Mouse (Mus musculus): Measurements from ENCODE around the gene Dlg2. TPM values are rescaled to one million over a fixed set of nuclear protein-coding genes. Genes with fewer than 3 reads are reported as not detected.

Gene Dlg2
- polyA plus RNA-seq, 1 experiment from 2014 or later = 4.3 TPM

DNA sequence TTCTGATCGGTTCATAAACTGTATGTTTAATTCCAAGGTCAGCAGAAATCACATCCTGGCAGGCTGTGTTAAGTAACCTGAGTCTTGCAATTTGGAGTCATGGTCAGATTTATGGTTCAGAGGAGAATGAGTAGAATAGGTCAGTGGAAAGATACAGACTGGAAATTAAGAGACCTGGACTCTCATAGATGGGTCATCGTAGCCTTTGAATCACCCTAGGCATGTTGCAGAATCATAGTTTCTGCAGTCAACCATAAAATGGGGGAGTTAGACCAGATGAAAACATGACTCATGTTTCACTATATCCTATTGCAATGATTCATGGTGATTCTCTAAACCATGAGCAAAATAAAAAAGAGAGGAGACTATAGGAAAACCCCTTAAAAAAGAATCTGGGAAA lies 1213.4 kb downstream of the Dlg2 start:
- H3K4me2 ChIP-seq (ENCODE audit: low read depth, low read length) = no peak overlapping the region
- H3K9ac ChIP-seq (ENCODE audit: low read length) = no peak overlapping the region
- H3K4me3 ChIP-seq (replicated peaks; ENCODE audit: low read length) = no peak overlapping the region
- H3K4me1 ChIP-seq (ENCODE audit: control insufficient read depth, insufficient read depth, low read length) = no peaks in the 10 kb centered on the region
- 64% methylated on average over 2 of the region's 2 CpGs for WGBS
- no peaks in the 10 kb centered on the region for H3K9me3 ChIP-seq (replicated peaks; ENCODE audit: control insufficient read depth, low read length)
- no peaks in the 10 kb centered on the region for H3K36me3 ChIP-seq (ENCODE audit: control insufficient read depth, insufficient read depth, low read length)
- H3K27ac ChIP-seq (ENCODE audit: low read length) = no peak overlapping the region
- no peaks in the 10 kb centered on the region for H3K27me3 ChIP-seq (ENCODE audit: control insufficient read depth, insufficient read depth, low read length)
- ATAC-seq (ENCODE audit: insufficient read depth, low FRiP score) = no peak

DNA sequence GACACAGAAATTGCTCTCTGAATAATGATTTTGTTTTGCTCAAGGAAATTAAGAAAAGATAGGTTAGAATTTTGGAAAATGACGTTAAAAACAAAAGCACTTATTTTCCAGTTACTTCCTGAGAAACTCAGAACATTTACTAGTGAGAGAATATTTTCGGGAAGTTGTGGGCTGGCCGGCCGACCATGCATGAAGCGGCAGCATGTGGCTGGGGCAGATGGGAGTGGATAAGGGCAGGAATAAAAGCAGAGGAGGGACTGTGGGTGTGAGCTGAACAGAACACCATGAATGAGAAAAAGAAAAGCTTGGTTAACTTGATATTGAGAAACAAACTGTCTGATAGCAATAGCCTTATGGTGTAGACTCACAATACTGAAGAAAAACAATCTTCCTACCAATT lies 1233.4 kb downstream of the Dlg2 start:
- H3K27ac ChIP-seq (ENCODE audit: low read length) = no peak overlapping the region
- H3K4me1 ChIP-seq (ENCODE audit: control insufficient read depth, insufficient read depth, low read length) = no peaks in the 10 kb centered on the region
- WGBS = 77% methylated on average over 5 of the region's 5 CpGs
- no peaks in the 10 kb centered on the region for H3K27me3 ChIP-seq (ENCODE audit: control insufficient read depth, insufficient read depth, low read length)
- no peaks in the 10 kb centered on the region for H3K9me3 ChIP-seq (replicated peaks; ENCODE audit: control insufficient read depth, low read length)
- H3K4me3 ChIP-seq (replicated peaks; ENCODE audit: low read length) = no peak overlapping the region
- H3K4me2 ChIP-seq (ENCODE audit: low read depth, low read length) = no peak overlapping the region
- no peaks in the 10 kb centered on the region for H3K36me3 ChIP-seq (ENCODE audit: control insufficient read depth, insufficient read depth, low read length)
- H3K9ac ChIP-seq (ENCODE audit: low read length) = no peak overlapping the region
- no peak for ATAC-seq (ENCODE audit: insufficient read depth, low FRiP score)

DNA sequence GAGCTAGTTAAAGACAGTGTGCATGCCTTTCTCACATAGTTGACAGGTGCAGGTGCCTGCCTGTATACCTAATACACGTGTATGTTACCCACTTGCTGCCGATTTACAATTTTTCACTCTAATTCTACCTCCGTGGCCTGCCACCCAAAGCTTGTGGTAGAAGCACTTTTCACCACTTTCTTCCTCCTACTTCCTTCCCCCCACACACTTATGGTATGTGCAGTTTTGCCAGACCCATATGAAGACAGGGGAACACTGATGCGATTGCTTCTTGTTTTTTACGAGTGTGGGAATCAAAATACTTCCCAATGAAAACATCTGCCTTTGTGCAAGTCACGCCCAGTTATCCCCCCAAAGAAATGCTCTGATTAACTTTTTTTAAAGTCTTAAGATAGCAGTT lies 1234.7 kb downstream of the Dlg2 start:
- WGBS = 71% methylated on average over 6 of the region's 6 CpGs
- ATAC-seq (ENCODE audit: insufficient read depth, low FRiP score) = no peak
- no peaks in the 10 kb centered on the region for H3K27me3 ChIP-seq (ENCODE audit: control insufficient read depth, insufficient read depth, low read length)
- H3K4me3 ChIP-seq (replicated peaks; ENCODE audit: low read length) = no peak overlapping the region
- H3K9ac ChIP-seq (ENCODE audit: low read length) = no peak overlapping the region
- no peak overlapping the region for H3K4me2 ChIP-seq (ENCODE audit: low read depth, low read length)
- no peaks in the 10 kb centered on the region for H3K9me3 ChIP-seq (replicated peaks; ENCODE audit: control insufficient read depth, low read length)
- H3K36me3 ChIP-seq (ENCODE audit: control insufficient read depth, insufficient read depth, low read length) = no peaks in the 10 kb centered on the region
- no peak overlapping the region for H3K27ac ChIP-seq (ENCODE audit: low read length)
- no peaks in the 10 kb centered on the region for H3K4me1 ChIP-seq (ENCODE audit: control insufficient read depth, insufficient read depth, low read length)

DNA sequence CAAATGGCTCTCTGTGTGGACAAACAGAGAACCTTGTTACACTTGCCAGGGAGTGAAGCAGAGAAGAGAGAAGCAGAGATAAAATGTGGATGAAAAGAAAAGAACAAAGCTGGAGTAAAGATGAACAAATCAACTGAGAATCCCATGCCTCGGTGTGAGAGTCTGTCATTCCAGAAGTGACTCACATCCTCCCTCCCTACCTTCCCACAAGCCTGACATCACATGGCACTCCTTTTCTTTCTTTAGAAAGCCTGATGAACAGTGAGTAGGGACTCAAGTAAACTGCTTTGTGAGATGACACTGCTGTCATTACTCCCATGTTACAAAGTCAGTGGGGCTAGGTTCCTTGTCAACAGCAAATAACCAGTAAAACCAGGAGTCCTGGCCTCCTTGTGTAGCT lies 1239.3 kb downstream of the Dlg2 start:
- H3K4me3 ChIP-seq (replicated peaks; ENCODE audit: low read length) = no peak overlapping the region
- no peaks in the 10 kb centered on the region for H3K27me3 ChIP-seq (ENCODE audit: control insufficient read depth, insufficient read depth, low read length)
- WGBS = 57% methylated on average over 1 of the region's 1 CpGs
- no peak overlapping the region for H3K27ac ChIP-seq (ENCODE audit: low read length)
- H3K36me3 ChIP-seq (ENCODE audit: control insufficient read depth, insufficient read depth, low read length) = no peaks in the 10 kb centered on the region
- no peaks in the 10 kb centered on the region for H3K4me1 ChIP-seq (ENCODE audit: control insufficient read depth, insufficient read depth, low read length)
- no peak overlapping the region for H3K9ac ChIP-seq (ENCODE audit: low read length)
- no peaks in the 10 kb centered on the region for H3K9me3 ChIP-seq (replicated peaks; ENCODE audit: control insufficient read depth, low read length)
- no peak overlapping the region for H3K4me2 ChIP-seq (ENCODE audit: low read depth, low read length)
- ATAC-seq (ENCODE audit: insufficient read depth, low FRiP score) = no peak

DNA sequence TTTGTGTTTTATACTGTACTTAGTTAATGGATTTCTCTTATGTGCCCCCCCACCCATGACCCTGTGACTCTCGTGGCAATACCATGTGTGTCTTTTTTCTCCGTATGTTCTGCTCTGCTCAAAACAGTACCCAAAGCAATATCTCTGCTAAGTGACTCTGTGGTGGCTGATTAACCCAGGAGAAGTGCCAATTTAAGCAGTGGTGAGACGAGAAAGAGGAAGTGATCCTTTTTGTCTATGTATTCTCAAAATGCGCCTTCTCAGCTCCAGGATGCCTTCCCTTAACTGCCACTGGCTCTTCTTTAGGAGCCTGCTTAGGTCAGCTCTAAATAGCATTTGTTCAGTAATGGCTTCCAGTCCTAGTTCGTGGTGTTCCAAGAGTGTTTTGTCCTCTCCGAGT lies 1240.2 kb downstream of the Dlg2 start:
- Histone ChIP-seq H3K36me3 (ENCODE audit: control insufficient read depth, insufficient read depth, low read length) (no peaks in the 10 kb centered on the region), H3K27ac (ENCODE audit: low read length) (no peak overlapping the region), H3K27me3 (ENCODE audit: control insufficient read depth, insufficient read depth, low read length) (no peaks in the 10 kb centered on the region), H3K4me1 (ENCODE audit: control insufficient read depth, insufficient read depth, low read length) (no peaks in the 10 kb centered on the region), H3K9ac (ENCODE audit: low read length) (no peak overlapping the region), H3K9me3 (replicated peaks; ENCODE audit: control insufficient read depth, low read length) (no peaks in the 10 kb centered on the region), H3K4me3 (replicated peaks; ENCODE audit: low read length) (no peak overlapping the region), H3K4me2 (ENCODE audit: low read depth, low read length) (no peak overlapping the region)
- no peak for ATAC-seq (ENCODE audit: insufficient read depth, low FRiP score)
- 69% methylated on average over 6 of the region's 6 CpGs for WGBS

DNA sequence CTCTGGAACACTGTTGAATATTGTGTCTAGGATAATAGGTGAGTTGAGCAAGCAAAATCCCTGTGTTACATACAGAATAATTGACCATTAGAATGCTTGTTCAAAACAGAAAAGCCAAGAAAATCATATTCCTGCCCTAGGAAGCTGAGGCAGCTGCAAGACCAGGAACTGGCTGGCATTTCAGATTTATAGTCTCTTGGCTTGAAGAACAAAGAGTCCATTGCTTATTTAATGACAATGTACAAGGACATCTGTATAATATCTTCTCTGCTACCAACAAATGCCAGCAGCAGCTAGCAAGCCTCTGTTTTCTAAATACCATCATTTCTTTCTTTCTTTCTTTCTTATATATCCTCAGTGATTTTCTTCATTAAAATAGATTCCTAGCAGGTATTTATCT lies 1243.8 kb downstream of the Dlg2 start:
- H3K4me2 ChIP-seq (ENCODE audit: low read depth, low read length) = no peak overlapping the region
- H3K27me3 ChIP-seq (ENCODE audit: control insufficient read depth, insufficient read depth, low read length) = no peaks in the 10 kb centered on the region
- H3K4me1 ChIP-seq (ENCODE audit: control insufficient read depth, insufficient read depth, low read length) = no peaks in the 10 kb centered on the region
- H3K9ac ChIP-seq (ENCODE audit: low read length) = no peak overlapping the region
- H3K4me3 ChIP-seq (replicated peaks; ENCODE audit: low read length) = no peak overlapping the region
- H3K27ac ChIP-seq (ENCODE audit: low read length) = no peak overlapping the region
- H3K36me3 ChIP-seq (ENCODE audit: control insufficient read depth, insufficient read depth, low read length) = no peaks in the 10 kb centered on the region
- no peak for ATAC-seq (ENCODE audit: insufficient read depth, low FRiP score)
- H3K9me3 ChIP-seq (replicated peaks; ENCODE audit: control insufficient read depth, low read length) = no peaks in the 10 kb centered on the region

DNA sequence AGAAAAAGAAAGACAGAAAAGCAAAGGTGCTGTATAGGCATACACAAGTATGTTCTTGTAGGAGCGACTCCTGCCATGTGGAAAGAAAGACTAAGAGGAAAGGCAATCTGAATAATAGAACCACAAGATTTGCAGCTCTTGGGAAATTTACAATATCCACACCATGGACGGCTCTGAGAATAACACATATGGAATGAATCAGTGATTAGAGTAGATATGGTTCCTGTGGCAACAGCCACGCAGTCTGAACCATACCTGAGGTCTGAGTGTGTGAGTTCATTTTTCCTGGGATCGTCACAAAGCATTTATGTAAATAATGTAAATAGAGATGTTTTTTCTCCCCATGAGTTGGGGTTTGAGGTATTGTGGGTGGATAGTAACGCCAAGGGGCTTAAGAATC lies 1247.9 kb downstream of the Dlg2 start:
- Histone ChIP-seq H3K4me2 (ENCODE audit: low read depth, low read length) (no peak overlapping the region), H3K9me3 (replicated peaks; ENCODE audit: control insufficient read depth, low read length) (no peaks in the 10 kb centered on the region), H3K36me3 (ENCODE audit: control insufficient read depth, insufficient read depth, low read length) (no peaks in the 10 kb centered on the region), H3K4me1 (ENCODE audit: control insufficient read depth, insufficient read depth, low read length) (no peaks in the 10 kb centered on the region), H3K27me3 (ENCODE audit: control insufficient read depth, insufficient read depth, low read length) (no peaks in the 10 kb centered on the region), H3K4me3 (replicated peaks; ENCODE audit: low read length) (no peak overlapping the region), H3K9ac (ENCODE audit: low read length) (no peak overlapping the region), H3K27ac (ENCODE audit: low read length) (no peak overlapping the region)
- 70% methylated on average over 5 of the region's 5 CpGs for WGBS
- ATAC-seq (ENCODE audit: insufficient read depth, low FRiP score) = no peak

DNA sequence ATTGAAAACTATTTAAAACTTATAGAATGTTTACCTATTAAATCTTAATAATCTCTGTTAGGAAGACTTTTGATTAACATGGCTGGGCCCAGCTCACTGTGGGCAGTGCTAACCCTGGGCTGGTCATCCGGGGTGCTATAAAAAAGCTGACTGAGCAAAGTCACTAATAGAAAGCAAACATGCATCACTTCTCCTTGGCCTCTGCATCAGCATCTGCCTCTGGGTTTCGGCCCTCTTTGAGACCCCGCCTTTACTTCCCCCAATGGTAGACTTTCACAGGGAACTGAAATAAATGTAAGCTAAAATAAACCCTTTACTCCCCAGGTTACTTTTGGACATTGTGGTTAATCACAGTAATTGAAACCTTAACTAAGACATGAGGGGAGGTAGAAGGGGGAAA lies 1264.3 kb downstream of the Dlg2 start:
- Histone ChIP-seq H3K4me1 (ENCODE audit: control insufficient read depth, insufficient read depth, low read length) (no peaks in the 10 kb centered on the region), H3K27ac (ENCODE audit: low read length) (no peak overlapping the region), H3K27me3 (ENCODE audit: control insufficient read depth, insufficient read depth, low read length) (no peaks in the 10 kb centered on the region), H3K4me3 (replicated peaks; ENCODE audit: low read length) (no peak overlapping the region), H3K36me3 (ENCODE audit: control insufficient read depth, insufficient read depth, low read length) (no peaks in the 10 kb centered on the region), H3K4me2 (ENCODE audit: low read depth, low read length) (no peak overlapping the region), H3K9ac (ENCODE audit: low read length) (no peak overlapping the region), H3K9me3 (replicated peaks; ENCODE audit: control insufficient read depth, low read length) (no peaks in the 10 kb centered on the region)
- 70% methylated on average over 3 of the region's 3 CpGs for WGBS
- ATAC-seq (ENCODE audit: insufficient read depth, low FRiP score) = no peak

DNA sequence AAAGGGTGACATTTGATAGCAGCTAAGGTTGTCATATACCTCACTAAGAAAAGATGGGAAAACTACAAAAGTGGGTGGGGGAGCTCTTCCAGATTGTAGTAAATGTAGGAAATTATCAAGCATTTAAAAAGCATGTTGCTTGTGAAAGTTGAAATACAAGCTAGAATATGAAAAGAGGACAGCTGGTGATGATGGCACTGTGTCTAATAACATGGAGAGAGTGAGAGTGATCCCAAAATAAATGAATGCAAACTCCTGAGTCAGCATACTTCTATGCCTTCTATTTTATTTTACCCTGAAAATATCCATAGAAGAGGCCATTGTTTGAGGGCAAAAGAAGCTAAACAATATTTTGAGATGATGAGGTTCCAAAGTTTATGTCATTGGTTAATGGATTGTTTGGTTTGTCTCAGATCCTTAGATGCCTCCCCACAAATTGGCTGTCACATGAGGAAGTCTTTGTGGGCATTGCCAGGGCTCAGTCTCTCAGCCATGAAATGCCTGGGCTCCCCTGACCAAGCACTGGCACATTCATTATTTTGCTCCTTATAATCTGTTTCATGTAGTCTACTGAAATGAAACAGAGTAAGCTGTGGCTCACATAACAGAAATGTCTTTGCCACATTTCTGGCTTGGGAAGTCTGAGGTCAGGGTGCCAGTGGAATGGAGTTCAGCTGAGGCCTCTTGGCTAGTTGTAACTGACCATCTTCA lies 1276.8 kb downstream of the Dlg2 start:
- Histone ChIP-seq H3K4me1 (ENCODE audit: control insufficient read depth, insufficient read depth, low read length) (no peaks in the 10 kb centered on the region), H3K27me3 (ENCODE audit: control insufficient read depth, insufficient read depth, low read length) (no peaks in the 10 kb centered on the region), H3K4me3 (replicated peaks; ENCODE audit: low read length) (no peak overlapping the region), H3K27ac (ENCODE audit: low read length) (no peak overlapping the region), H3K4me2 (ENCODE audit: low read depth, low read length) (no peak overlapping the region), H3K9me3 (replicated peaks; ENCODE audit: control insufficient read depth, low read length) (no peaks in the 10 kb centered on the region), H3K36me3 (ENCODE audit: control insufficient read depth, insufficient read depth, low read length) (no peaks in the 10 kb centered on the region), H3K9ac (ENCODE audit: low read length) (no peak overlapping the region)
- no peak for ATAC-seq (ENCODE audit: insufficient read depth, low FRiP score)

DNA sequence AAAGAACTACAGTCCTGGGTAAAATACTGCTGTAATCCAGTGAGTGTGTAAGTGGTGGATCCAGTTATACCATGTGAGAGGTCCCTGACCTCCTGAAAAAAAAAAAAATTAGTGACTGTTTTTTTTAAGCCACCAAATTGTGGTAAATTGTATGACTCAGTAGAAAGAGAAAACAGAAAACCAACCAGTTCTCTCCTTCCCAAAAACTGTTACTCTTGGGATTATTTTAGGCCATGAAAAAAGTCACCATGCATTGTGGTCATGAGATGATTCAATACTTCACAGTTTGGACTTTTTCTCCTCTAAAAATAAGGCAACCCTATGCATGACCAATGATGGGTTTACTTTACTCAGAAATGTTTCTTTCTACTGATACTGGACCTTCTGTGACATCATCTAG lies 1291.2 kb downstream of the Dlg2 start:
- Histone ChIP-seq H3K27me3 (ENCODE audit: control insufficient read depth, insufficient read depth, low read length) (no peaks in the 10 kb centered on the region), H3K9me3 (replicated peaks; ENCODE audit: control insufficient read depth, low read length) (no peaks in the 10 kb centered on the region), H3K4me3 (replicated peaks; ENCODE audit: low read length) (no peak overlapping the region), H3K27ac (ENCODE audit: low read length) (no peak overlapping the region), H3K4me2 (ENCODE audit: low read depth, low read length) (no peak overlapping the region), H3K9ac (ENCODE audit: low read length) (no peak overlapping the region), H3K4me1 (ENCODE audit: control insufficient read depth, insufficient read depth, low read length) (no peaks in the 10 kb centered on the region), H3K36me3 (ENCODE audit: control insufficient read depth, insufficient read depth, low read length) (no peaks in the 10 kb centered on the region)
- no peak for ATAC-seq (ENCODE audit: insufficient read depth, low FRiP score)
